8 mouse cellular contexts compared by ENCODE assay signal in the genomic region with DNA sequence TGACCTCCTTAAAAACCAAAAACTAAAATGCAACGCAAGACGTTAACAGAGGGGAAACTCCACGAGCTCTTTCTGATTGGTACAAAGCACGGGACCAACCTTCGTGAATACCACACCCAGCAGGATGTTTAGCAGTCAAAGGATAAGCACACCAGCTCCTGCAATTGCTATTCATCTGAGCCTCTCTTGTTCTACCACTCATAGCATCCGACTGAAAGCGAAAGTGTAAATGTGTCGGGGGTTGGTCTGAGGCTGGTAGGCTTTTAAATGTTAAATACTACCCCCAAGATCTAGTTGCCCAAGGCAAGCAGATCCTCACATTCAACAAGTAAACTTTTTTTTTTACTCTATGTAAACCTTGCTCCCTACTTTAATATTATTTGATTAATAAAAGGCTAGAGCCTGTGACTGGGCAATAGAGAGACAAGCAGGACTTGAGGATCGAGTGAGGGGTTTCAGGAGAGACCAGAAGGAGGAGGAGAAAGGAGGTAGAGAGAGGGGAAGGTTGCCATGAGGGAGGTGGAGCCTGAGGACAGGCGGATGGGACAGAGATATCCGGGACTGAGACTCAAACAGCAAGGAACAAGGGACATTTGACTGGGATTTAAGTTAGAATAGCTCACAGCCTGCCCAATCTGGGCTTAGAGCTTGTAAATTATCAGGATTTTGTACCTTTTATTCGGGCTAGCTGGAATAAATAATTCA. TPM values are rescaled to one million over a fixed set of nuclear protein-coding genes. Genes with fewer than 3 reads are reported as not detected.
A peak's percentile ranks its signal among the peaks of the same experiment; 100 is the strongest.
DNase-seq lines count a peak whose midpoint lies in the region; ATAC-seq and TF ChIP-seq lines count a peak whose summit lies in the region.

No protein-coding gene starts in this region.

- peak overlapping the region; percentile 36 for H3K4me2 ChIP-seq in kidney, embryonic 16.5 days (replicated peaks; ENCODE audit: low read depth, low read length)
- H3K4me2 ChIP-seq in forebrain, embryonic 13.5 days = peak overlapping the region; percentile 45
- peak overlapping the region; percentile 51 for H3K4me2 ChIP-seq in liver, embryonic 16.5 days (ENCODE audit: low read depth, low read length)

- no peaks in the 10 kb centered on the region for H3K27me3 ChIP-seq in kidney, embryonic 16.5 days (ENCODE audit: insufficient read depth, low read length)
- no peaks in the 10 kb centered on the region for H3K27me3 ChIP-seq in forebrain, embryonic 13.5 days
- no peaks in the 10 kb centered on the region for H3K27me3 ChIP-seq in liver, embryonic 16.5 days (ENCODE audit: control insufficient read depth, insufficient read depth, low read depth, low read length)
- no peaks in the 10 kb centered on the region for H3K27me3 ChIP-seq in cerebellum, adult 2 months (ENCODE audit: control insufficient read depth, insufficient read depth, low read length)

- H3K9ac ChIP-seq in kidney, embryonic 16.5 days (replicated peaks; ENCODE audit: low read length) = no peak overlapping the region
- no peak overlapping the region for H3K9ac ChIP-seq in forebrain, embryonic 13.5 days
- no peak overlapping the region for H3K9ac ChIP-seq in liver, embryonic 16.5 days (ENCODE audit: low read depth, low read length)

- no peak for TF ChIP-seq CTCF in cerebellum, adult 2 months (IDR thresholded peaks at IDR 0.05; ENCODE audit: borderline replicate concordance, insufficient read depth, low read depth, low read length)

- ATAC-seq in kidney, embryonic 16.5 days (ENCODE audit: low FRiP score, low TSS enrichment) = no peak
- no peak for ATAC-seq in forebrain, embryonic 13.5 days
- ATAC-seq in liver, embryonic 16.5 days (ENCODE audit: low read depth) = no peak
- ATAC-seq in neutrophil, adult 5-6 weeks (ENCODE audit: extremely low read depth, insufficient number of reproducible peaks, low FRiP score, poor library complexity, severe bottlenecking) = peak; percentile 82

- no peaks in the 10 kb centered on the region for H3K36me3 ChIP-seq in kidney, embryonic 16.5 days (ENCODE audit: insufficient read depth, low read length)
- H3K36me3 ChIP-seq in forebrain, embryonic 13.5 days (ENCODE audit: poor library complexity, severe bottlenecking) = no peaks in the 10 kb centered on the region
- no peaks in the 10 kb centered on the region for H3K36me3 ChIP-seq in liver, embryonic 16.5 days (ENCODE audit: control insufficient read depth, insufficient read depth)

- no peak overlapping the region for H3K27ac ChIP-seq in kidney, embryonic 16.5 days (ENCODE audit: low read length)
- no peak overlapping the region for H3K27ac ChIP-seq in forebrain, embryonic 13.5 days
- H3K27ac ChIP-seq in liver, embryonic 16.5 days (ENCODE audit: low read length) = no peak overlapping the region
- H3K27ac ChIP-seq in cerebellum, adult 2 months (ENCODE audit: insufficient read depth, low read length) = no peak overlapping the region

- 17% methylated on average over 12 of the region's 12 CpGs for WGBS in kidney, embryonic 16.5 days
- WGBS in forebrain, embryonic 13.5 days = 12% methylated on average over 12 of the region's 12 CpGs
- WGBS in liver, embryonic 16.5 days (ENCODE audit: insufficient replicate concordance) = 9% methylated on average over 12 of the region's 12 CpGs
- WGBS in cerebellum, adult 2 months = 14% methylated on average over 12 of the region's 12 CpGs

- peak overlapping the region; percentile 6; the same call in 1 of the 2 replicates for H3K4me3 ChIP-seq in kidney, embryonic 16.5 days (ENCODE audit: low read length)
- peak overlapping the region; percentile 7; the same call in 1 of the 2 replicates for H3K4me3 ChIP-seq in forebrain, embryonic 13.5 days
- H3K4me3 ChIP-seq in liver, embryonic 16.5 days (ENCODE audit: low read depth, low read length) = peak overlapping the region; percentile 28
- no peak overlapping the region for H3K4me3 ChIP-seq in cerebellum, adult 2 months (replicated peaks; ENCODE audit: insufficient read depth, low read depth, low read length)

- TF ChIP-seq POLR2A in cerebellum, adult 2 months (IDR thresholded peaks at IDR 0.05; ENCODE audit: borderline replicate concordance, insufficient read depth, low read length) = no peak

- no peak for DNase-seq in kidney, postnatal 36 days
- no peak for DNase-seq in cerebellum, adult 2 months
- DNase-seq in right cerebral cortex, adult 2 months (ENCODE audit: low spot score in 2 of 2) = no peak
- no peak for DNase-seq in spleen, postnatal 4 days (ENCODE audit: low spot score in 2 of 2)

- no peaks in the 10 kb centered on the region for H3K9me3 ChIP-seq in kidney, embryonic 16.5 days (ENCODE audit: low read length)
- peaks cover 3% of the 10 kb centered on the region; the same call in 1 of the 2 replicates for H3K9me3 ChIP-seq in forebrain, embryonic 13.5 days (replicated peaks)
- no peaks in the 10 kb centered on the region for H3K9me3 ChIP-seq in liver, embryonic 16.5 days (replicated peaks; ENCODE audit: control insufficient read depth, low read length)

- H3K4me1 ChIP-seq in kidney, embryonic 16.5 days (ENCODE audit: insufficient read depth, low read length) = no peaks in the 10 kb centered on the region
- H3K4me1 ChIP-seq in forebrain, embryonic 13.5 days = 0 out of 2 replicates have a peak, but pooled peaks cover 5% of the 10 kb centered on the region
- H3K4me1 ChIP-seq in liver, embryonic 16.5 days (ENCODE audit: control insufficient read depth, low read depth, low read length) = no peaks in the 10 kb centered on the region; the same call in 1 of the 2 replicates
- H3K4me1 ChIP-seq in cerebellum, adult 2 months (ENCODE audit: control insufficient read depth, insufficient read depth, low read length) = no peaks in the 10 kb centered on the region

RNA-seq across cellular contexts. Expression of gene Rbbp6, which starts 25.0 kb away (rescaled TPM):
- polyA plus RNA-seq in kidney, embryonic 16.5 days (2015; fragmentation: Nextera tagmentation; extraction: Ambion mirVana) = 23.5 and 28.4 TPM in 2 replicates
- 33.7 and 33.8 TPM in 2 replicates for polyA plus RNA-seq in forebrain, embryonic 13.5 days (2015; fragmentation: Nextera tagmentation; extraction: Ambion mirVana)
- polyA plus RNA-seq in liver, embryonic 16.5 days (2015; fragmentation: Nextera tagmentation; extraction: Ambion mirVana) = 7.1 and 7.9 TPM in 2 replicates
- 133 and 137 TPM in 2 replicates for total RNA-seq in neutrophil, adult 5-6 weeks (2017)
- 54.5 and 56.8 TPM in 2 replicates for polyA plus RNA-seq in cerebellum, adult 2 months (2012; rRNA removed)
